Mouse (Mus musculus): Measurements from ENCODE around the gene Gm49396.

DNA sequence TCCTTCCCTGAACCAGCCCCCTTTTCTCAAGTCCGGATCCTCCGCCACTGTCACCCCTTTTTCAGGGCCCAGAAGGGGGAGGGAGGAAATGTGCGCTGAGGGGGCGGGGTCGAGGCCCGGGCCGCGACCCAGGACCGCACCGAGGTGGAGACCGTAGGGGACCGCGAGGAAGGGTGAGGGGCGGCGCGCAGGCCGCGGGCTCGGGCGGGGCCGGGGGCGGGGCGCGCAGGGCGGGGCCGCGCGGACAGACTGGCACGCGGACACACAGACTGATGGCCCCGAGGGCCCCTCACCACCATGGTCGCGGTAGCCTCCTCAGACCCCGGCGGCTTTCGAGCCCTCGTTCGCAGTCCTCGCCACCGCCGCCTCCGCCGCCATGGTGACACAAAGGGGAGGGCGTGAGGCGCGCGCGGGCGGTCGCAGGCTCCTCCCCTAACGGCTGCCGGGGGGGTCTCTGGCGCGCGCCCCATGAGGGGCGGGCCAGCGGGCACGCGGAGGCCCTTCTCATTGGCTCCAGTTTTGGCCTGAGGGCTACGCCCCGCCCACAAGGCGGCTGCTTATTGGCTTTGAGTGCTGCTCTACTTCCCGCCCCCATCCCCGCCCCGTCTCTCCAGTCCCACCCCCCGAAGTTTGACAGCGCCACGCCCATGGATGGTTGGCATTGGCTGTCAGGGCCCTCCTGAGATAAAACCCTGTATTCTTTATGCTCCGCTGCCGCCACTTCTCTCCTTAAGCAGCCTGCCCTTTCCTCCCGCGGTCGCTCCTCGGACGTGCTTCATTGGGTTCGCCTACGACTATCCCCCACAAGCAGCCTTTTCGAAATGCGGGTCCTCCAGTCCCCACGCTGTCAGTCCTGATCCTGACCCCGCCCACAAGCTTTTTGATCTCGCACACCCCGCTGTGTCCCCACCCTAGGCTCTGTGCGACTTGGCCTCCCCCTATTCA is 28.2 kb upstream of the Gm49396 start, which contains the start of gene Arhgap33:
- TF ChIP-seq POLR2A (IDR thresholded peaks at IDR 0.05; ENCODE audit: insufficient read depth, low read depth, low read length) (no peak), CTCF (IDR thresholded peaks at IDR 0.05) (no peak)
